Mouse (Mus musculus): Measurements from ENCODE around the gene Mcf2l.
A peak's percentile ranks its signal among the peaks of the same experiment; 100 is the strongest.

Gene Mcf2l

GRCm38 (mm10) chr8:12928033-12928432 is 54.4 kb downstream of the Mcf2l start:
- H3K4me3 ChIP-seq (replicated peaks; ENCODE audit: low read length): no peak overlapping the region
- H3K4me1 ChIP-seq (replicated peaks; ENCODE audit: low read depth, low read length): peaks cover 84% of the 10 kb centered on the region
- H3K9me3 ChIP-seq (ENCODE audit: low read length): no peaks in the 10 kb centered on the region
- TF ChIP-seq CTCF (conservative IDR thresholded peaks at IDR 0.05; ENCODE audit: low read length) (no peak), POU5F1 (IDR thresholded peaks at IDR 0.05; ENCODE audit: borderline replicate concordance, low read length) (no peak), NANOG (IDR thresholded peaks at IDR 0.05; ENCODE audit: borderline replicate concordance, low read length) (no peak)
- no peaks in the 10 kb centered on the region for H3K36me3 ChIP-seq (ENCODE audit: insufficient read depth, low read length)
- no peaks in the 10 kb centered on the region for H3K27me3 ChIP-seq (ENCODE audit: insufficient read depth, low read length)

GRCm38 (mm10) chr8:12928931-12929330 is 55.3 kb downstream of the Mcf2l start:
- no peaks in the 10 kb centered on the region for H3K27me3 ChIP-seq (ENCODE audit: insufficient read depth, low read length)
- peak overlapping the region; percentile 35 for H3K4me3 ChIP-seq (replicated peaks; ENCODE audit: low read length)
- TF ChIP-seq CTCF (conservative IDR thresholded peaks at IDR 0.05; ENCODE audit: low read length): no peak
- no peak for TF ChIP-seq NANOG (IDR thresholded peaks at IDR 0.05; ENCODE audit: borderline replicate concordance, low read length)
- no peaks in the 10 kb centered on the region for H3K9me3 ChIP-seq (ENCODE audit: low read length)
- no peaks in the 10 kb centered on the region for H3K36me3 ChIP-seq (ENCODE audit: insufficient read depth, low read length)
- peaks cover 90% of the 10 kb centered on the region for H3K4me1 ChIP-seq (replicated peaks; ENCODE audit: low read depth, low read length)

- TF ChIP-seq CTCF (conservative IDR thresholded peaks at IDR 0.05; ENCODE audit: low read length) (no peak), POU5F1 (IDR thresholded peaks at IDR 0.05; ENCODE audit: borderline replicate concordance, low read length) (no peak), NANOG (IDR thresholded peaks at IDR 0.05; ENCODE audit: borderline replicate concordance, low read length) (no peak)
- Histone ChIP-seq H3K4me3 (replicated peaks; ENCODE audit: low read length) (peak overlapping the region; percentile 17; the same call in 1 of the 2 replicates), H3K36me3 (ENCODE audit: insufficient read depth, low read length) (no peaks in the 10 kb centered on the region), H3K9me3 (ENCODE audit: low read length) (no peaks in the 10 kb centered on the region), H3K4me1 (replicated peaks; ENCODE audit: low read depth, low read length) (peaks cover 93% of the 10 kb centered on the region), H3K27me3 (ENCODE audit: insufficient read depth, low read length) (no peaks in the 10 kb centered on the region)
These were observed 56.7 kb downstream of the Mcf2l start for GRCm38 (mm10) chr8:12930290-12930689.

GRCm38 (mm10) chr8:12931426-12931825 is 57.8 kb downstream of the Mcf2l start:
- Histone ChIP-seq H3K4me3 (replicated peaks; ENCODE audit: low read length) (no peak overlapping the region), H3K27me3 (ENCODE audit: insufficient read depth, low read length) (no peaks in the 10 kb centered on the region), H3K36me3 (ENCODE audit: insufficient read depth, low read length) (no peaks in the 10 kb centered on the region), H3K4me1 (replicated peaks; ENCODE audit: low read depth, low read length) (peaks cover 82% of the 10 kb centered on the region), H3K9me3 (ENCODE audit: low read length) (no peaks in the 10 kb centered on the region)
- no peak for TF ChIP-seq POU5F1 (IDR thresholded peaks at IDR 0.05; ENCODE audit: borderline replicate concordance, low read length)
- TF ChIP-seq CTCF (conservative IDR thresholded peaks at IDR 0.05; ENCODE audit: low read length): no peak
- TF ChIP-seq NANOG (IDR thresholded peaks at IDR 0.05; ENCODE audit: borderline replicate concordance, low read length): no peak

GRCm38 (mm10) chr8:12932520-12932919 is 58.9 kb downstream of the Mcf2l start:
- Histone ChIP-seq H3K27me3 (ENCODE audit: insufficient read depth, low read length) (no peaks in the 10 kb centered on the region), H3K4me3 (replicated peaks; ENCODE audit: low read length) (no peak overlapping the region), H3K4me1 (replicated peaks; ENCODE audit: low read depth, low read length) (peaks cover 81% of the 10 kb centered on the region), H3K36me3 (ENCODE audit: insufficient read depth, low read length) (no peaks in the 10 kb centered on the region), H3K9me3 (ENCODE audit: low read length) (no peaks in the 10 kb centered on the region)
- TF ChIP-seq CTCF (conservative IDR thresholded peaks at IDR 0.05; ENCODE audit: low read length) (no peak), NANOG (IDR thresholded peaks at IDR 0.05; ENCODE audit: borderline replicate concordance, low read length) (no peak), POU5F1 (IDR thresholded peaks at IDR 0.05; ENCODE audit: borderline replicate concordance, low read length) (no peak)

- no peaks in the 10 kb centered on the region for H3K27me3 ChIP-seq (ENCODE audit: insufficient read depth, low read length)
- TF ChIP-seq POU5F1 (IDR thresholded peaks at IDR 0.05; ENCODE audit: borderline replicate concordance, low read length) (no peak), CTCF (conservative IDR thresholded peaks at IDR 0.05; ENCODE audit: low read length) (no peak), NANOG (IDR thresholded peaks at IDR 0.05; ENCODE audit: borderline replicate concordance, low read length) (no peak)
- H3K4me1 ChIP-seq (replicated peaks; ENCODE audit: low read depth, low read length): peaks cover 76% of the 10 kb centered on the region
- H3K36me3 ChIP-seq (ENCODE audit: insufficient read depth, low read length): no peaks in the 10 kb centered on the region
- H3K9me3 ChIP-seq (ENCODE audit: low read length): no peaks in the 10 kb centered on the region
- H3K4me3 ChIP-seq (replicated peaks; ENCODE audit: low read length): no peak overlapping the region
These were observed 60.2 kb downstream of the Mcf2l start for GRCm38 (mm10) chr8:12933765-12934164.

GRCm38 (mm10) chr8:12934453-12935043 is 60.9 kb downstream of the Mcf2l start:
- Histone ChIP-seq H3K9me3 (ENCODE audit: low read length) (no peaks in the 10 kb centered on the region), H3K36me3 (ENCODE audit: insufficient read depth, low read length) (no peaks in the 10 kb centered on the region), H3K4me1 (replicated peaks; ENCODE audit: low read depth, low read length) (peaks cover 71% of the 10 kb centered on the region), H3K4me3 (replicated peaks; ENCODE audit: low read length) (no peak overlapping the region), H3K27me3 (ENCODE audit: insufficient read depth, low read length) (no peaks in the 10 kb centered on the region)
- TF ChIP-seq CTCF (conservative IDR thresholded peaks at IDR 0.05; ENCODE audit: low read length) (no peak), NANOG (IDR thresholded peaks at IDR 0.05; ENCODE audit: borderline replicate concordance, low read length) (no peak), POU5F1 (IDR thresholded peaks at IDR 0.05; ENCODE audit: borderline replicate concordance, low read length) (no peak)

- no peak for TF ChIP-seq POU5F1 (IDR thresholded peaks at IDR 0.05; ENCODE audit: borderline replicate concordance, low read length)
- TF ChIP-seq NANOG (IDR thresholded peaks at IDR 0.05; ENCODE audit: borderline replicate concordance, low read length): no peak
- no peak for TF ChIP-seq CTCF (conservative IDR thresholded peaks at IDR 0.05; ENCODE audit: low read length)
- no peaks in the 10 kb centered on the region for H3K27me3 ChIP-seq (ENCODE audit: insufficient read depth, low read length)
- peaks cover 57% of the 10 kb centered on the region for H3K4me1 ChIP-seq (replicated peaks; ENCODE audit: low read depth, low read length)
- H3K36me3 ChIP-seq (ENCODE audit: insufficient read depth, low read length): no peaks in the 10 kb centered on the region
- H3K4me3 ChIP-seq (replicated peaks; ENCODE audit: low read length): 0 out of 2 replicates have a peak overlapping the region, but pooled peaks have one; percentile 24
- no peaks in the 10 kb centered on the region for H3K9me3 ChIP-seq (ENCODE audit: low read length)
These were observed 66.9 kb downstream of the Mcf2l start for GRCm38 (mm10) chr8:12940549-12940948.

Data from E14TG2a.4 (cell line).